Mouse (Mus musculus): ENCODE measurements around the gene Fezf1.

DNA sequence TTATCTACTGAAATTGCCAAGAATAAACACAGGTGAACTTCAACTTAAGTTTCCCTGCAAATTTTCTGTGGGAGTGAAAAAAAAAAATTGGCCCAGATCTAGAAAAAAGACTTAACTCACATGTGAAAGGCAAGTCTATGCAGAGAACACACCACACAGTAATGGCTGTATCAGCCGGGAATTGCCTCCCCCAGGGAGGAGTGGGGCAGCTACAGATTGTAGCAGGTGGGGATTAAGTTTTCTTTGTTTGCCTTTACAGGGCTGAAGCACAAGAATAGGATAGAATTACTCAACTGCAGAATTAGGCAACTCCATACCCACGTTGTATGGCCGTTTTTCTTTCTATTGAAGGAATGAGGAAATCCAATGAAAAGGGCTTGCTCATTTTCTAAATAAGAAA is 36.7 kb downstream of the Fezf1 start:
- TF ChIP-seq GATA1 (IDR thresholded peaks at IDR 0.05; ENCODE audit: borderline replicate concordance, low read length) (no peak), FLI1 (IDR thresholded peaks at IDR 0.05; ENCODE audit: low read length) (no peak)

Data from megakaryocyte, embryonic 14.5 days (primary cell).